Mouse (Mus musculus) G1E (cell line): Measurements from ENCODE around the gene Runx1. TPM values are rescaled to one million over a fixed set of nuclear protein-coding genes. Genes with fewer than 3 reads are reported as not detected.

ENCODE experiments used
- ATAC-seq: 2 replicates; pipeline ENCODE4 v1.8.0; 2016; ENCODE audit warnings: mild to moderate bottlenecking; ENCODE audit not compliant: insufficient number of reproducible peaks, poor library complexity, low FRiP score, severe bottlenecking; ENCODE audit errors: extremely low read depth
- DNase-seq: peaks from one replicate; pipeline ENCODE4 v3.0.0; 2012; ENCODE audit warnings: low spot score
- H3K27me3 ChIP-seq: 2 replicates; pipeline ENCODE4 v1.6.1; 2012; ENCODE audit warnings: mild to moderate bottlenecking, low read length, inconsistent platforms; ENCODE audit not compliant: insufficient read depth
- H3K36me3 ChIP-seq: replicated peaks from 2 replicates; pipeline ENCODE3; 2012; ENCODE audit warnings: mild to moderate bottlenecking, inconsistent platforms
- H3K4me1 ChIP-seq: 2 replicates; pipeline ENCODE4 v1.6.1; 2012; ENCODE audit warnings: low read depth, low read length, inconsistent platforms, mixed read lengths; ENCODE audit not compliant: insufficient read depth
- H3K4me3 ChIP-seq: 2 replicates; pipeline ENCODE4 v1.5.1; 2012; ENCODE audit warnings: low read depth, mild to moderate bottlenecking, inconsistent platforms, low read length, moderate library complexity, mixed read lengths
- H3K9me3 ChIP-seq: replicated peaks from 2 replicates; pipeline ENCODE4 v1.6.1; 2012; ENCODE audit warnings: inconsistent platforms
- CTCF ChIP-seq: IDR thresholded peaks from 2 replicates; pipeline ENCODE4 v1.5.1; 2012; ENCODE audit warnings: low read depth, low read length, inconsistent platforms, mixed read lengths
- GATA1 ChIP-seq: IDR thresholded peaks from 2 replicates; pipeline ENCODE4 v1.6.1; 2012; ENCODE audit warnings: borderline replicate concordance, low read length, inconsistent platforms, mixed read lengths
- GATA2 ChIP-seq: IDR thresholded peaks from 2 replicates; pipeline ENCODE4 v1.6.1; 2012; ENCODE audit warnings: low read depth, low read length, inconsistent platforms, borderline replicate concordance
- POLR2AphosphoS5 ChIP-seq: IDR thresholded peaks from 2 replicates; pipeline ENCODE4 v1.6.1; 2012; ENCODE audit warnings: low read depth, low read length, inconsistent platforms; ENCODE audit not compliant: insufficient replicate concordance
- TAL1 ChIP-seq: conservative IDR thresholded peaks from 2 replicates; pipeline ENCODE4 v1.6.1; 2012; ENCODE audit warnings: low read depth, low read length, inconsistent platforms, mixed read lengths
- polyA plus RNA-seq: library from polyadenylated mRNA; stranded (reverse); fragments of >175 nt; gene quantifications from 2 replicates; pipeline ENCODE4 v1.2.3, GENCODE M21; 2012
- total RNA-seq, 2 experiments: library from RNA; stranded (forward) in 1 of 2; stranded (reverse) in 1 of 2; fragments of 200-1000 nt in 1 of 2; fragments of >200 nt in 1 of 2; fragmentation: Nextera tagmentation in 1 of 2; gene quantifications; 2 replicates each; pipeline ENCODE4 v1.2.3; 2014 to 2017

The Runx1 gene
- total and polyA plus RNA-seq, 3 experiments: 36.1 to 213 (median 158) TPM

DNA sequence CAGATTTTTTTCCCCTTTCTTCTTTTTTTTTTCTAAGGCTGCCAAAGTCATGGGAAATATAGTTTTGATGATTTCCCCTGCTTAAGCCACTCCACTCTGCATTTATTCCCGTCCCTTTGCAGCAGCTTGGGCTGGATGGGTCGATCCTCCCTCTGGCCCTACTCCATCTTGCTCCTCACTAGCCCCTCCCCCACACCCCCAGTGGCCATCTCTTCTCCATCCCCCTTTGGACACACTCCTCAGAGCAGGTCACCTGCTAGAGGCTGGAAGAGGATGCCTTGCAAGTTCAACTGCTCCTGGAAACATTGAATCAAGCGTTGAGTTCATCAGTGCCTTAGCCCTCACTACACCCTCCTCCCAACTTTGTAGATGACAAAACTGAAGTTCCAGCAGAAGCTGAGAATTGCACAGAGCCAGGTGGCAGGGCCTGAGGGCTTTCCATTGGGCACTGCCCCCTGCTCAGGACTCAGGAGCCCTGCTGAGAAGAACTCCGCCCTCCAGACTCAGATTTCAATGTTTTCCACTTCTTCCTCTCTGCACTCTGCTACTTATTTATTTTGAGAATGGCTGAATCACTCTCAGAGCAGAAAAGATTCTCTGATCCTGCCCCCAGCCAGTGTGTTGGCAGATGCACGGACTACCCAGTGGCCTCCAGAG, 171.5 kb downstream of the Runx1 start:
- H3K4me1 ChIP-seq: peaks cover 61% of the 10 kb centered on the region
- no peak; the same call in 1 of the 2 replicates for ATAC-seq
- no peaks in the 10 kb centered on the region for H3K9me3 ChIP-seq
- DNase-seq: no peak
- no peak overlapping the region for H3K4me3 ChIP-seq
- peaks cover 99% of the 10 kb centered on the region for H3K36me3 ChIP-seq
- TF ChIP-seq POLR2AphosphoS5: no peak
- no peak for TF ChIP-seq GATA1
- no peak for TF ChIP-seq GATA2
- no peak for TF ChIP-seq TAL1
- TF ChIP-seq CTCF: no peak
- H3K27me3 ChIP-seq: no peaks in the 10 kb centered on the region

DNA sequence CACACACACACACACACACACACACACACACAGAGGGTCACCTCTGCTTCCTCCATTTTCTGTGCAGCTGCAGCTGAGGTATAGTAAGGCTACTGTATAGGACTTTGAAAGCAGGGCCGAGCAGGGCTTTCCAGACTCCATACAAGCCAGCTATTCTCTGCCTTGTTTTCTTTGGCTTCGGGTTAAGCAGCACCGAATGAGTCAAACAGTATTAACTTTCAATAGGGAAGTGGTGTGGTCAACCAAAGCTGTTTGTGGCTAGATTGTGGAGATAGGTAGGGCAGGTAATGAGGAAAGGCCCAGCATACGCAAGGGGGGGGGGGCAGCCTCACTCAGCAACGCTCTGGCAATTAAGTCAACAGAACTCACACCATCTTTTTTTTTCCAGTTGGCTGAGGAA, 172.1 kb downstream of the Runx1 start:
- H3K36me3 ChIP-seq: peaks cover 100% of the 10 kb centered on the region
- H3K9me3 ChIP-seq: no peaks in the 10 kb centered on the region
- DNase-seq (no peak), ATAC-seq (no peak)
- peaks cover 58% of the 10 kb centered on the region for H3K4me1 ChIP-seq
- TF ChIP-seq GATA2 (no peak), TAL1 (no peak), CTCF (no peak)
- H3K4me3 ChIP-seq: no peak overlapping the region
- H3K27me3 ChIP-seq: no peaks in the 10 kb centered on the region

DNA sequence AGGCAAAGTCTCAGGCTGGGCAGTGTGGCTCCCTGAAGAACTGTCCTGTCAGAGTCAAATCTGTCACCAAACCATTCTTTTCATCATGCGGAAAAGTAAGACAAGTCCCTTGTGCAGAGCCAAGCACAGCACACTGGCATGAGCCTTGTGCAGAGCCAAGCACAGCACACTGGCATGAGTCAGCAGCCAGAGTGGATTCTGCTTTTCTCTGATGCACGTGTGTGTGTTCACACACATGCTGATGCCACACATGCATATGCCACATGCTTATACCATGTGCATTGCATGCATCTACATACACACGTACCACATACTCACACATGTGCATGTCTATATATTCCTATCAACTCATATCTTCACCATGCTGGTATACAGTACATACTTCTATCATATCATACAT, 174.7 kb downstream of the Runx1 start:
- H3K27me3 ChIP-seq: no peaks in the 10 kb centered on the region
- no peak for ATAC-seq
- DNase-seq: no peak
- H3K36me3 ChIP-seq: peaks cover 100% of the 10 kb centered on the region
- H3K4me1 ChIP-seq: peaks cover 47% of the 10 kb centered on the region
- H3K4me3 ChIP-seq: no peak overlapping the region
- H3K9me3 ChIP-seq: no peaks in the 10 kb centered on the region
- no peak for TF ChIP-seq GATA1
- TF ChIP-seq GATA2: no peak
- TF ChIP-seq CTCF: no peak

DNA sequence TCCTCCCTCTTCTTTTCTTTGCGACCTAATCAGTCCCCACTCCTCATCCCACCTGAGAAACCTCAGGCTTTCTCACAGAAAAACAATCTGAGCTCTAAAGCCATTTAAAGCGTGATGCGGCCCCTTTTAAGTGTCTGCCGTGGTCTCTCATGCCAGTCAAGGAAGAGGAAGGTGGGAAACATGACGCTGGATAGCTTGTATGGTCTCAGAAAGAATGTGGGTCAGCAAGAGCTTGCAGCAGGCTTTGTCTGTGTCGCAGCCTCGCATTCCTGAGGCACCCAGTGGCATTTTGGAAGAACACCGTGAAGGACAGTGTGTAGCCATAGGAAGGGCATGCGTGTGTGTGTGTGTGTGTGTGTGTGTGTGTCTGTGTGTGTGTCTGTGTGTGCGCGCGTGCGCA, 179.8 kb downstream of the Runx1 start:
- H3K4me1 ChIP-seq: peaks cover 21% of the 10 kb centered on the region
- peaks cover 100% of the 10 kb centered on the region for H3K36me3 ChIP-seq
- ATAC-seq: no peak
- no peaks in the 10 kb centered on the region for H3K9me3 ChIP-seq
- H3K4me3 ChIP-seq: no peak overlapping the region
- DNase-seq: no peak
- TF ChIP-seq GATA1 (no peak), TAL1 (no peak), CTCF (no peak), GATA2 (no peak), POLR2AphosphoS5 (no peak)
- no peaks in the 10 kb centered on the region for H3K27me3 ChIP-seq

DNA sequence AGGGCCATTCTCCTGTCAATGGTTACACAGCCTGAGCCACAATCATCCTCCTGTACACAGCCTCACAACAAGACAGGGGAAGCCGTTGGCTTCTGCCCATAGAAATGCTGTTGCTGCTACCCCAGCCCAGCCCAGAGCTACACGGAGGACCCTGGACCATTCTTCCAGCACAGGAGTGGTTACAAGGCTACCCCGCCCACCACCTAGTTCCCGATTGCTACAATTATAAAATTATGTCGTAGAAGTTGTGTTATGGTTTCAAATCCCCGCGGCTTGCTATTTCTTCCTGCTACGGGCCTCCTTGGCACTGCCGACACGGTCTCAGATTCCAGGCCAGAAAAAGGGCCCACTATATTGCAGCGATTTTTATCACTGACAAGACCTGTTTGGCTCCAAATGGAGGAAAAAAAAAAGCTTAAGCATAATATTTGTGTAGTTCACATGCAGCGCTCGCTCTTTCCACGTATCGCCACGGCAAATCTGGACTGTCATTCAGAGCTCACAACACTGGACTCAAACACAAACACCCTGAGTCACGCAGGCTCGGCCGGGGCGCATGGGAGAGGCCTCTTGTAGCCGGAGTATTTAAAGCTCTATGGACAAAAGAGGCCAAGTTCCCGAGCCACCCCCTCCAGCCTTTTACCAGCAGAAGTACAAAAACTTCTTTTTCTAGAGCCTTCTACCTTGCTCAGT, 180.4 kb downstream of the Runx1 start:
- Histone ChIP-seq H3K4me3 (no peak overlapping the region), H3K36me3 (peaks cover 100% of the 10 kb centered on the region), H3K4me1 (peaks cover 24% of the 10 kb centered on the region), H3K9me3 (no peaks in the 10 kb centered on the region), H3K27me3 (no peaks in the 10 kb centered on the region)
- no peak for DNase-seq
- no peak for TF ChIP-seq GATA2
- no peak for TF ChIP-seq GATA1
- no peak for ATAC-seq

DNA sequence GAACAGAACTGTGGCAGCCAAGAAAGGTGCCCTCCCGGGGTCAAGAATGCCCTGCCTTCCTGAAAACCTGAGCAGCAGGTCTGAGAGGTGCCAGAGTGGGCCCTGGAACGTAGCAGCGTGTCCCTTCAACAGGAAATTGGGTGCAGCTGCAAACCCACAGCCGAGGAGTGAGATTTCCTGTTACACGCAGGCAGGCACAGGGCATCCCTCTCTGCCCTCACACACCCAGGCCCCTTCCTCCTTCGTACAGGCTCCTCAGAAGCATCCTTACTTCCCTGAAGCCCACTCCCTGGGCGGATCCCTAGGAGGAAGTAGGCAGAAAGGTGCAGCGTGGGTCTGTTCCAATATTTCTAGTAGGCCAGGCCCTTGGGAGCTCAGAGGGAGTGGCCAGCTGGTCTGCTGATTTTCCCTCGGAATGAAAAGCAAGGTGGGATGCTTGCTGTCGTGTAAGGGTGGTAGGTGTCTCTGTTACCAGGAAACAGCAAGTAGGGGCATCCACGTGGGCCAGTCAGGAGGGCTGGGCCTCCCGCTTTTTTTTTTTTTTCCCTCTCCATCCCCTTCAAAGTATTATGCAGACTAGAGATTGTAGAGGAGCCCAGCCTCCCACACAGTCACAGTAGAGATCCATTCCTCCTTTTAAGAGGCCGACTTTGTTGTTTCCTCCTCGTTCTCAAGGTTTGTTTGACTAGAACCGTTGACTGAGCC, 181.1 kb downstream of the Runx1 start:
- Histone ChIP-seq H3K36me3 (peaks cover 100% of the 10 kb centered on the region), H3K4me3 (no peak overlapping the region), H3K4me1 (peaks cover 27% of the 10 kb centered on the region), H3K9me3 (no peaks in the 10 kb centered on the region), H3K27me3 (no peaks in the 10 kb centered on the region)
- ATAC-seq: no peak
- TF ChIP-seq CTCF: no peak
- TF ChIP-seq GATA2: no peak
- DNase-seq: no peak
